Mouse (Mus musculus) lung, postnatal 0 days (tissue): ENCODE data around the gene Stap2. TPM values are rescaled to one million over a fixed set of nuclear protein-coding genes. Genes with fewer than 3 reads are reported as not detected.

ENCODE experiments used
- ATAC-seq: fragments of 200-750 bp; cut with Nextera tagmentation; 2 replicates; pipeline ENCODE4 v1.8.0; 2017; ENCODE audit warnings: moderate library complexity
- DNase-seq: peaks from one replicate; pipeline ENCODE4 v3.0.0-alpha.2; 2016; ENCODE audit warnings: low spot score
- H3K27ac ChIP-seq: fragments of 300-500 bp; sonication (generic); 2 replicates; pipeline ENCODE4 v1.5.1; 2014; ENCODE audit warnings: antibody characterized with exemption, mild to moderate bottlenecking, low read length, mixed read lengths
- H3K27me3 ChIP-seq: fragments of 300-500 bp; sonication (generic); replicated peaks from 2 replicates; pipeline ENCODE4 v1.6.1; 2014; ENCODE audit warnings: low read length, mixed read lengths; ENCODE audit not compliant: insufficient read depth
- H3K36me3 ChIP-seq: fragments of 300-500 bp; sonication (generic); 2 replicates; pipeline ENCODE4 v1.6.1; 2014; ENCODE audit warnings: low read length, mixed read lengths; ENCODE audit not compliant: insufficient read depth
- H3K4me1 ChIP-seq: fragments of 300-500 bp; sonication (generic); 2 replicates; pipeline ENCODE4 v1.6.1; 2014; ENCODE audit warnings: antibody characterized with exemption, low read depth, low read length, mixed read lengths; ENCODE audit not compliant: insufficient read depth
- H3K4me2 ChIP-seq: fragments of 300-500 bp; sonication (generic); replicated peaks from 2 replicates; pipeline ENCODE4 v1.6.1; 2014; ENCODE audit warnings: low read depth, mild to moderate bottlenecking, low read length, moderate library complexity, mixed read lengths
- H3K4me3 ChIP-seq: fragments of 300-500 bp; sonication (generic); 2 replicates; pipeline ENCODE4 v1.5.1; 2014; ENCODE audit warnings: low read depth, low read length
- H3K9ac ChIP-seq: fragments of 300-500 bp; sonication (generic); replicated peaks from 2 replicates; pipeline ENCODE4 v1.6.1; 2014; ENCODE audit warnings: low read depth, mild to moderate bottlenecking
- H3K9me3 ChIP-seq: fragments of 300-500 bp; sonication (generic); 2 replicates; pipeline ENCODE4 v1.6.1; 2016; ENCODE audit warnings: low read length, mixed read lengths
- CTCF ChIP-seq: IDR thresholded peaks from 2 replicates; pipeline ENCODE4 v1.5.1; 2016; ENCODE audit warnings: antibody characterized with exemption, mild to moderate bottlenecking
- EP300 ChIP-seq: IDR thresholded peaks from 2 replicates; pipeline ENCODE4 v1.6.1; 2016; ENCODE audit warnings: antibody characterized with exemption, mild to moderate bottlenecking, control low read depth
- WGBS: fragments of 180-500 bp; shearing (Covaris S2); extraction: QIAGEN DNeasy Blood & Tissue Kit; methylation state at CpG from one replicate; pipeline ENCODE4 v1.1.7; 2014; 5-methylcytosine and 5-hydroxymethylcytosine counted together
- polyA plus RNA-seq: library from polyadenylated mRNA; unstranded; fragments of >200 nt; fragmentation: Nextera tagmentation; extraction: Ambion mirVana; gene quantifications from 2 replicates; pipeline ENCODE4 v1.2.1, GENCODE M21; 2015

Gene Stap2
- polyA plus RNA-seq, 1 experiment from 2014 or later: 49.1 TPM

- ATAC-seq (no peak), DNase-seq (no peak)
- Histone ChIP-seq H3K27me3 (no peaks in the 10 kb centered on the region), H3K36me3 (peaks cover 11% of the 10 kb centered on the region), H3K9me3 (no peaks in the 10 kb centered on the region), H3K4me2 (no peak overlapping the region), H3K27ac (no peak overlapping the region), H3K4me1 (no peaks in the 10 kb centered on the region), H3K9ac (no peak overlapping the region), H3K4me3 (no peak overlapping the region)
- TF ChIP-seq CTCF: peak; percentile 19; the same call in 1 of the 2 replicates
- TF ChIP-seq EP300: no peak
- WGBS: 82% methylated on average over 9 of the region's 9 CpGs
Measured at GRCm38 (mm10) chr17:55964996-55965395, 40.4 kb downstream of the Stap2 start.

- peaks cover 11% of the 10 kb centered on the region for H3K36me3 ChIP-seq
- WGBS: 95% methylated on average over 10 of the region's 10 CpGs
- TF ChIP-seq EP300: no peak
- TF ChIP-seq CTCF: no peak
Measured at GRCm38 (mm10) chr17:55964496-55964895, 40.9 kb downstream of the Stap2 start.

GRCm38 (mm10) chr17:55963171-55963570 lies 42.2 kb downstream of the Stap2 start:
- no peak overlapping the region for H3K27ac ChIP-seq
- WGBS: 64% methylated on average over 14 of the region's 14 CpGs
- H3K9ac ChIP-seq: no peak overlapping the region
- peaks cover 11% of the 10 kb centered on the region for H3K36me3 ChIP-seq
- ATAC-seq: no peak
- H3K4me1 ChIP-seq: peaks cover 4% of the 10 kb centered on the region; the same call in 1 of the 2 replicates
- no peaks in the 10 kb centered on the region for H3K27me3 ChIP-seq
- TF ChIP-seq CTCF (no peak), EP300 (no peak)
- DNase-seq: peak; percentile 63
- no peak overlapping the region for H3K4me2 ChIP-seq
- no peak overlapping the region for H3K4me3 ChIP-seq
- H3K9me3 ChIP-seq: no peaks in the 10 kb centered on the region

More at GRCm38 (mm10) chr17:55964496-55964895, 40.9 kb downstream of the Stap2 start:
- Histone ChIP-seq H3K27me3 (no peaks in the 10 kb centered on the region), H3K4me3 (no peak overlapping the region), H3K9me3 (no peaks in the 10 kb centered on the region), H3K4me2 (no peak overlapping the region), H3K4me1 (no peaks in the 10 kb centered on the region), H3K9ac (no peak overlapping the region), H3K27ac (no peak overlapping the region)
- DNase-seq (no peak), ATAC-seq (no peak)

GRCm38 (mm10) chr17:55961631-55962030 lies 43.8 kb downstream of the Stap2 start:
- Histone ChIP-seq H3K36me3 (peaks cover 5% of the 10 kb centered on the region; the same call in 1 of the 2 replicates), H3K4me1 (peaks cover 4% of the 10 kb centered on the region; the same call in 1 of the 2 replicates), H3K27ac (no peak overlapping the region), H3K4me3 (no peak overlapping the region), H3K9me3 (no peaks in the 10 kb centered on the region), H3K4me2 (no peak overlapping the region), H3K9ac (no peak overlapping the region), H3K27me3 (no peaks in the 10 kb centered on the region)
- ATAC-seq (no peak), DNase-seq (no peak)
- TF ChIP-seq EP300 (no peak), CTCF (no peak)
- 94% methylated on average over 7 of the region's 7 CpGs for WGBS

GRCm38 (mm10) chr17:55960791-55961190 lies 44.6 kb downstream of the Stap2 start:
- Histone ChIP-seq H3K4me3 (no peak overlapping the region), H3K4me1 (peaks cover 4% of the 10 kb centered on the region; the same call in 1 of the 2 replicates), H3K36me3 (no peaks in the 10 kb centered on the region), H3K27me3 (no peaks in the 10 kb centered on the region), H3K9me3 (no peaks in the 10 kb centered on the region), H3K27ac (no peak overlapping the region), H3K4me2 (no peak overlapping the region), H3K9ac (no peak overlapping the region)
- TF ChIP-seq CTCF: no peak
- no peak for TF ChIP-seq EP300
- no peak for DNase-seq
- ATAC-seq: no peak

- H3K9ac ChIP-seq: 0 out of 2 replicates have a peak overlapping the region, but pooled peaks have one; percentile 23
- peak overlapping the region; percentile 53 for H3K4me2 ChIP-seq
- H3K4me3 ChIP-seq: peak overlapping the region; percentile 46; the same call in 1 of the 2 replicates
- 67% methylated on average over 10 of the region's 10 CpGs for WGBS
- no peaks in the 10 kb centered on the region for H3K36me3 ChIP-seq
- H3K27ac ChIP-seq: peak overlapping the region; percentile 90; the same call in 1 of the 2 replicates
- no peak for TF ChIP-seq CTCF
- no peak for TF ChIP-seq EP300
- no peak for DNase-seq
- H3K9me3 ChIP-seq: no peaks in the 10 kb centered on the region
- no peak for ATAC-seq
- no peaks in the 10 kb centered on the region for H3K27me3 ChIP-seq
- H3K4me1 ChIP-seq: peaks cover 4% of the 10 kb centered on the region; the same call in 1 of the 2 replicates
Measured at GRCm38 (mm10) chr17:55959946-55960740, 45.2 kb downstream of the Stap2 start.
